Mouse (Mus musculus): ENCODE results near the gene Sdk1. TPM values are rescaled to one million over a fixed set of nuclear protein-coding genes. Genes with fewer than 3 reads are reported as not detected.

Gene Sdk1
- polyA plus RNA-seq, 1 experiment from 2014 or later: 4.8 TPM

DNA sequence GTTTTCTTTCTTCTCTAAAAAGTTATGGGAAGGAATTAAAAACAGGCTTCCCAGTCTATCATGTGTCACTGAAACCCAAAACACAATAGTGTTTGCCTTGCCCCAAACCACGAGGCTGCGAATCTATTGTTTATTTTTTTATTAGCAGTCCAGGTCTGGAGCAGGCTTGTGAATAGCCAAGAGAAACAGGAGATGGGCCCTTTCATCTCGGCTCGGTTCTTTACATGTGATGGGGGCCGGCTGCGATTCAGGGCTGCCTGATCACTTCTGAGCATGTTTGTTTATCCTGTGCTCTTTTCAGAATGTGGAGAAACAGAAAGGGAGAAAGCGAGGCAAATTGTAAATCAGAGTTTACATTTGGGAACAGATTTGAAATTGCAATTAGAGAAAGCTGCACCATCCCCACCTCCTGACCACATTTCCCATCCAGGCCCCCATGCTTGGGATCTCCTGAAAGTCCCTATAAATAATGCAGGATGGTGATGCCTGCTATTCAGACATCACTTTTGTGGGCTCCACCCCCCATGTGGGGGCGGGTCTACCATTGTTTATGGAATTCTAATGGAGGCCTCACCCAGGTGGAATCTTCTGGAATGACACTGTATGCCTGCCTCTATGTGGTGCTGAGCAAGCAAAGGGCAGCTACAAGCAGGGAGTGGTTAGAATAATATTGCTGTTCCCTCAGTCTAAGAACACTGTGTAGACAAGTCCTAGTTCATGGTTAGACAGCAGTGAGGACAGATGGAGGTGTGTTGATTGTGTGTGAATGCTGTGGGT is 301.8 kb downstream of the Sdk1 start:
- Histone ChIP-seq H3K27me3 (replicated peaks; ENCODE audit: control insufficient read depth, insufficient read depth, low read length) (no peaks in the 10 kb centered on the region), H3K36me3 (ENCODE audit: control insufficient read depth, insufficient read depth, low read length) (no peaks in the 10 kb centered on the region), H3K9ac (ENCODE audit: low read length) (no peak overlapping the region), H3K4me1 (replicated peaks; ENCODE audit: control insufficient read depth, insufficient read depth, low read length) (no peaks in the 10 kb centered on the region; the same call in 1 of the 2 replicates), H3K9me3 (ENCODE audit: control insufficient read depth, low read length) (no peaks in the 10 kb centered on the region), H3K4me3 (ENCODE audit: low read depth, low read length) (no peak overlapping the region), H3K4me2 (ENCODE audit: low read length) (no peak overlapping the region), H3K27ac (ENCODE audit: low read depth) (no peak overlapping the region)
- 20% methylated on average over 8 of the region's 8 CpGs for WGBS
- no peak for DNase-seq (ENCODE audit: low spot score)
- ATAC-seq (replicated peaks; ENCODE audit: low FRiP score, low TSS enrichment, low read depth): no peak

DNA sequence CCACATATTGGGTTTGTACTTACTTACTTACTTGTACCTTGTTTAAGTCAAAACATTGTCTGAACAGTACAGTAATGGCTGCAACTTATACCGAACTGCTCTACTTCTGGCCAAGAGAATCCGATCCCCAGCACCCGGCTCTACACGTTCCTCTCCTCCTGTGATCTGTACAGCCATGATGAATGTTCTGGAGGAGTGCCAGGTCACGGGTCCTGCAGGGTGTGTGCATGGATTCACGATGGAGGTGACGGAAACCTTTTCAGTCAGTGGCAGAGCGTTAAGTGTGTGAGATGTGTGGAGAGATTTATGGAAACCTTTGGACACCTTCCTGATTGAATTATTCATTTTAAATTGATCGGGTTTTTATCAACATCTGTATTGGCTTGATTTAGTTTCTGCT is 312.2 kb downstream of the Sdk1 start:
- H3K4me2 ChIP-seq (ENCODE audit: low read length): no peak overlapping the region
- ATAC-seq (replicated peaks; ENCODE audit: low FRiP score, low TSS enrichment, low read depth) (no peak), DNase-seq (ENCODE audit: low spot score) (no peak)
- no peaks in the 10 kb centered on the region for H3K36me3 ChIP-seq (ENCODE audit: control insufficient read depth, insufficient read depth, low read length)
- 54% methylated on average over 9 of the region's 9 CpGs for WGBS
- H3K4me1 ChIP-seq (replicated peaks; ENCODE audit: control insufficient read depth, insufficient read depth, low read length): peaks cover 8% of the 10 kb centered on the region
- H3K27ac ChIP-seq (ENCODE audit: low read depth): no peak overlapping the region
- no peak overlapping the region for H3K4me3 ChIP-seq (ENCODE audit: low read depth, low read length)
- H3K9me3 ChIP-seq (ENCODE audit: control insufficient read depth, low read length): no peaks in the 10 kb centered on the region
- no peaks in the 10 kb centered on the region for H3K27me3 ChIP-seq (replicated peaks; ENCODE audit: control insufficient read depth, insufficient read depth, low read length)
- no peak overlapping the region for H3K9ac ChIP-seq (ENCODE audit: low read length)

DNA sequence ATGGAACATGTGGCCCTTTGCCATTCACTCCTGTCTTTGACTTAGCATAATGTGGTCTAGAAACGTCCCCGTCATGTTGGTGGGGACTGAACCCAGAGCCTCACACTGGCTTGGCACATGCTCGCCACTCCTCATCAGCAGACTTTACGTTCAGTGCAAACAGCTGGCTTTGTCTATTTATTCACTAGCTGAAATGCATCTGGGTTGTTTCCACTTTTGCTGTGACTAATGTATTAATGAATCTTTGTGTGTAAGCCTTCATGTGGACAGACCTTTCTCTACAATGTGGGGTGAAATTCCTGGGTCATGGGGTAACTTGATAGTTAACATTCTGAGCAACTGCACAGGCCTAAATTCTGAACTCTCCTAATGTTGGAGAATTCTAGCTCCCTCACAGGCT is 317.4 kb downstream of the Sdk1 start:
- Histone ChIP-seq H3K4me3 (ENCODE audit: low read depth, low read length) (no peak overlapping the region), H3K27me3 (replicated peaks; ENCODE audit: control insufficient read depth, insufficient read depth, low read length) (no peaks in the 10 kb centered on the region), H3K9ac (ENCODE audit: low read length) (no peak overlapping the region), H3K27ac (ENCODE audit: low read depth) (no peak overlapping the region), H3K4me2 (ENCODE audit: low read length) (no peak overlapping the region), H3K4me1 (replicated peaks; ENCODE audit: control insufficient read depth, insufficient read depth, low read length) (peaks cover 27% of the 10 kb centered on the region), H3K9me3 (ENCODE audit: control insufficient read depth, low read length) (no peaks in the 10 kb centered on the region), H3K36me3 (ENCODE audit: control insufficient read depth, insufficient read depth, low read length) (no peaks in the 10 kb centered on the region)
- DNase-seq (ENCODE audit: low spot score) (no peak), ATAC-seq (replicated peaks; ENCODE audit: low FRiP score, low TSS enrichment, low read depth) (no peak)
- WGBS: 45% methylated on average over 4 of the region's 4 CpGs

DNA sequence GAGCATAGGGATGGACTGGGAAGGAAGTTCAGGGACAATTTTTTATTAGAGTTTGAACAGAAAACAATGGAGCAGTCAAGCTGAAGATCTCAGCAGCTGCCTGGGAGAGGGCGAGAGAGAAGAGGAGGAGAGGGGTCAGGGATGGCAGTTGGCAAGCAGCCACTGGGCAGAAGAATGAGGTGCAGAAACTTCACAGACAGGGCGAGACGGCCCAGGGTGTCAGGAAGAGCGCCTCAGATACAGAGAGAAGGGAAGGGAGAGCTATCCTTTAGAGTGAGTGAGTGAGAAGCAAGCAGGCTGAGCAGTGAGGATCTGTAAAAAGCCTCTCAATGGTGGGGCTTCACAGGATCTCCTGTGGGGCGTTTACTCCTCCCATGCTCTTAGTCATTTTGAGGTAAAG is 319.0 kb downstream of the Sdk1 start:
- no peak overlapping the region for H3K4me3 ChIP-seq (ENCODE audit: low read depth, low read length)
- peaks cover 24% of the 10 kb centered on the region for H3K4me1 ChIP-seq (replicated peaks; ENCODE audit: control insufficient read depth, insufficient read depth, low read length)
- 24% methylated on average over 5 of the region's 5 CpGs for WGBS
- no peak overlapping the region for H3K27ac ChIP-seq (ENCODE audit: low read depth)
- no peak overlapping the region for H3K9ac ChIP-seq (ENCODE audit: low read length)
- no peak for DNase-seq (ENCODE audit: low spot score)
- no peak for ATAC-seq (replicated peaks; ENCODE audit: low FRiP score, low TSS enrichment, low read depth)
- no peak overlapping the region for H3K4me2 ChIP-seq (ENCODE audit: low read length)
- no peaks in the 10 kb centered on the region for H3K9me3 ChIP-seq (ENCODE audit: control insufficient read depth, low read length)
- no peaks in the 10 kb centered on the region for H3K27me3 ChIP-seq (replicated peaks; ENCODE audit: control insufficient read depth, insufficient read depth, low read length)
- H3K36me3 ChIP-seq (ENCODE audit: control insufficient read depth, insufficient read depth, low read length): no peaks in the 10 kb centered on the region

DNA sequence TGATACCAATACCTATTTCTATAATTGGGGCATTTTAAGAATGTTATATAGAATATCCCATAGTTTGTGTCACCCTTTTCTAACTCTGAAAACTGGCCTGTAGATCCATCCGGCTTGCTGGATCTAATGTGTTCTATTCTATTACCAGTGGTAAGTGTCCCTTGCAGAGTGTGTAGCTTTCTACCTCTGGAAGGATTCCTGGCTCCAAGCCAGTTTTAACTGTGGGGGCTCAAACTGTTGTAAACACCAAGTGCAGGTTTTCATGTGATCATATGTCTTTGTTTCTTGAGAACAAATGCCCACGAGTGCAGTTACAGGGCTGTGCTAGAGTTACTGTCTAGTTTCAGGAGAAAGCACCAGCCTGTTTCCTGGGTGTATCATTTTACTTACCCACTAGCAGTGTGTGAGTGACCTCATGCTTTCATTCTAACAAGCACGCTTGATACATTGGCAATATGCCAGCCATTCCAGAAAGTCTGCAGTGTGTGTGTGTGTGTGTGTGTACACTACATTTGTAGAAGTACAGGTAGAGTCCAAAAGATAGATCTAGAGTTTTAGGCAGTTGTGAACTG is 320.8 kb downstream of the Sdk1 start:
- Histone ChIP-seq H3K4me3 (ENCODE audit: low read depth, low read length) (no peak overlapping the region), H3K4me1 (replicated peaks; ENCODE audit: control insufficient read depth, insufficient read depth, low read length) (peaks cover 22% of the 10 kb centered on the region), H3K27me3 (replicated peaks; ENCODE audit: control insufficient read depth, insufficient read depth, low read length) (no peaks in the 10 kb centered on the region), H3K27ac (ENCODE audit: low read depth) (no peak overlapping the region; the same call in 1 of the 2 replicates), H3K4me2 (ENCODE audit: low read length) (no peak overlapping the region), H3K9me3 (ENCODE audit: control insufficient read depth, low read length) (no peaks in the 10 kb centered on the region), H3K9ac (ENCODE audit: low read length) (no peak overlapping the region), H3K36me3 (ENCODE audit: control insufficient read depth, insufficient read depth, low read length) (no peaks in the 10 kb centered on the region)
- 33% methylated on average over 3 of the region's 3 CpGs for WGBS
- DNase-seq (ENCODE audit: low spot score) (no peak), ATAC-seq (replicated peaks; ENCODE audit: low FRiP score, low TSS enrichment, low read depth) (no peak)

DNA sequence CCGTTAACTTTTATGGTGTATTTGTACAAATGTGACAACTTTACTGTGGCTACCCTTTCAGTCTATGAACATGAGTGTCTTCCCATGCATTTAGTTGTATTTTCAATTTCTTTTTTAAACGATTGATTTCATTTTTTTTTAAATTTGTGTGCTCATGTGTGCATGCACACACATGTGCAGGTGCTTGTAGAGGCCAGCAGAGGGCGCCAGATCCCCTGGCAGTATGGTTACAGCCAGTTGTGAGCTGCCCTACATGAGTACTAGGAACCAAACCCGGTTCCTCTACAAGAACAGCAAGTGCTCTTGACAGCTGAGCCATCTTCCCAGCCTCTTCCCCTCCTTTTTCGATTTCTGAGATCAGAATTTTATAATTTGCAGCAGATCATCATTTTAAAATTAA is 322.9 kb downstream of the Sdk1 start:
- 81% methylated on average over 5 of the region's 5 CpGs for WGBS

DNA sequence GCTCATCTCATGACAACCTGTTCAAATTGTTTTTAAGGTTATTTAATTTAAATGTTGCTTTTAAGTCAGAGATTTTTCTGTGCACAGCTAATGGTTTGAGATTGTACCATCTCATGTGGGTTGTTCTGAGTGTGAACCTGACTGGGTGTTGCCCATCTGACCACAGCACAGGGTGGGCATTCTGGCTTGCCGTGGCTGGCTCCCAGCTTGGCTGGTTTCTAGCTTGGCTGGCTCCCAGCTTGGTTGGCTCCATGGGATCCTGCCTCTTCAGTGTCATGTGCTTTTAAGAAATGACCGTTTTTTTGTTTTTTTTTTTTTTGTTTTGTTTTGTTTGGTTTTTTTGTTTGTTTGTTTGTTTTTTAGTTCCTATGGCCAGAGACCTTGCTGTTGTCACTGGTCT is 326.8 kb downstream of the Sdk1 start:
- ATAC-seq (replicated peaks; ENCODE audit: low FRiP score, low TSS enrichment, low read depth): no peak
- no peak overlapping the region for H3K4me2 ChIP-seq (ENCODE audit: low read length)
- no peak overlapping the region for H3K27ac ChIP-seq (ENCODE audit: low read depth)

More for the DNA sequence above, 322.9 kb downstream of the Sdk1 start:
- ATAC-seq (replicated peaks; ENCODE audit: low FRiP score, low TSS enrichment, low read depth) (no peak), DNase-seq (ENCODE audit: low spot score) (no peak)
- no peak overlapping the region for H3K4me3 ChIP-seq (ENCODE audit: low read depth, low read length)
- H3K4me2 ChIP-seq (ENCODE audit: low read length): no peak overlapping the region
- H3K27me3 ChIP-seq (replicated peaks; ENCODE audit: control insufficient read depth, insufficient read depth, low read length): no peaks in the 10 kb centered on the region
- no peaks in the 10 kb centered on the region for H3K9me3 ChIP-seq (ENCODE audit: control insufficient read depth, low read length)
- H3K9ac ChIP-seq (ENCODE audit: low read length): no peak overlapping the region
- H3K27ac ChIP-seq (ENCODE audit: low read depth): no peak overlapping the region
- H3K36me3 ChIP-seq (ENCODE audit: control insufficient read depth, insufficient read depth, low read length): no peaks in the 10 kb centered on the region
- peaks cover 12% of the 10 kb centered on the region for H3K4me1 ChIP-seq (replicated peaks; ENCODE audit: control insufficient read depth, insufficient read depth, low read length)

DNA sequence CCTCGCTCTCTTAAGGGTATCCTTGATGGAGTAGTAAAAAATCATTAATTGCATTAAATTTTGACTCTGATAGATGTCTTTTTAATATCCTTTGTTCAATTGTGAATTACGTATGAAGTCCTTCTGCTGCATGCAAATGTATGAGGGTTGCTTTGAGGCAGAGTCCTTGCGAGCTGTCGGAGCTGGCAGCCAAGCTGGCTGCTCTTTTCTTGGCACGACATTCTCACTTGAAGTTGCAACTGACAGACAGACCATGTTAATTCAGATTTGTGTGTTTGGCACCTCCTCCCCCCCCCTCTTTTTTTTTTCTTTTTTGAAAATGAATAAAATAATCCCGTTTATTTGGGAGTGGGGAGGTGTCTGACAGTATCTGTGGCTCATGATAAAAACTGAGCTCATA is 329.2 kb downstream of the Sdk1 start:
- no peak overlapping the region for H3K4me2 ChIP-seq (ENCODE audit: low read length)
- H3K9ac ChIP-seq (ENCODE audit: low read length): no peak overlapping the region
- WGBS: 83% methylated on average over 6 of the region's 6 CpGs
- H3K27me3 ChIP-seq (replicated peaks; ENCODE audit: control insufficient read depth, insufficient read depth, low read length): no peaks in the 10 kb centered on the region
- H3K4me1 ChIP-seq (replicated peaks; ENCODE audit: control insufficient read depth, insufficient read depth, low read length): peaks cover 8% of the 10 kb centered on the region; the same call in 1 of the 2 replicates
- H3K9me3 ChIP-seq (ENCODE audit: control insufficient read depth, low read length): no peaks in the 10 kb centered on the region
- H3K36me3 ChIP-seq (ENCODE audit: control insufficient read depth, insufficient read depth, low read length): no peaks in the 10 kb centered on the region
- no peak overlapping the region for H3K4me3 ChIP-seq (ENCODE audit: low read depth, low read length)
- ATAC-seq (replicated peaks; ENCODE audit: low FRiP score, low TSS enrichment, low read depth) (no peak), DNase-seq (ENCODE audit: low spot score) (no peak)
- H3K27ac ChIP-seq (ENCODE audit: low read depth): no peak overlapping the region

More for the DNA sequence above, 326.8 kb downstream of the Sdk1 start:
- Histone ChIP-seq H3K9me3 (ENCODE audit: control insufficient read depth, low read length) (no peaks in the 10 kb centered on the region), H3K4me1 (replicated peaks; ENCODE audit: control insufficient read depth, insufficient read depth, low read length) (no peaks in the 10 kb centered on the region), H3K27me3 (replicated peaks; ENCODE audit: control insufficient read depth, insufficient read depth, low read length) (no peaks in the 10 kb centered on the region), H3K4me3 (ENCODE audit: low read depth, low read length) (no peak overlapping the region), H3K36me3 (ENCODE audit: control insufficient read depth, insufficient read depth, low read length) (no peaks in the 10 kb centered on the region), H3K9ac (ENCODE audit: low read length) (no peak overlapping the region)
- no peak for DNase-seq (ENCODE audit: low spot score)
- WGBS: 83% methylated on average over 2 of the region's 2 CpGs

DNA sequence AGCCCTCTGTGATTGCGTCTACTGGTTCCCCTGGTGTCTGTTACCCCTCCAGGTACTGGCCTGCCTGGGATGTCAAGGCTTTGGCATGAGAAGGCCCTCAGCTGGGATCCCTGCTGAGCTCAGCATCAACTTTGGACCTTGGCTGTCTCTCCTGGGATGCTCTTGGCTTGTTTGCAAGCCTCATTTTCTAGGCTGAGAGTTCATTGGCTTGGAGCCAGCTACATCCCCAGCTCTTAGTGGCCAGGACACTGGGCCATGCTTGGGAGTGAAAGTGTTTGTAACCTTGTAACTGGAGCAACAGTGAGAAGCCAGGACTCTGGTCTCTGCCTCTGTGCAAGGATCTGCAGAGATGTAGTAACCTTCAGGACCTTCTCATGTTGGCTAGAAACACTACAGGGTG is 333.0 kb downstream of the Sdk1 start:
- H3K27me3 ChIP-seq (replicated peaks; ENCODE audit: control insufficient read depth, insufficient read depth, low read length): no peaks in the 10 kb centered on the region
- H3K4me3 ChIP-seq (ENCODE audit: low read depth, low read length): no peak overlapping the region
- H3K27ac ChIP-seq (ENCODE audit: low read depth): no peak overlapping the region
- H3K9ac ChIP-seq (ENCODE audit: low read length): no peak overlapping the region
- peaks cover 8% of the 10 kb centered on the region; the same call in 1 of the 2 replicates for H3K4me1 ChIP-seq (replicated peaks; ENCODE audit: control insufficient read depth, insufficient read depth, low read length)
- no peak overlapping the region for H3K4me2 ChIP-seq (ENCODE audit: low read length)
- H3K9me3 ChIP-seq (ENCODE audit: control insufficient read depth, low read length): no peaks in the 10 kb centered on the region
- H3K36me3 ChIP-seq (ENCODE audit: control insufficient read depth, insufficient read depth, low read length): no peaks in the 10 kb centered on the region
- DNase-seq (ENCODE audit: low spot score): no peak
- no peak for ATAC-seq (replicated peaks; ENCODE audit: low FRiP score, low TSS enrichment, low read depth)
- WGBS: 76% methylated on average over 1 of the region's 1 CpGs

Data from intestine, embryonic 14.5 days (tissue).